Mouse (Mus musculus) forebrain, embryonic 16.5 days (tissue): ENCODE measurements at regions not wholly inside any gene's neighbourhood (a gene's known extent, or its start where the extent isn't known, plus 50 kb on each side); places are given as distances from the start of the nearest gene placed in this dataset.
"Not testable (repeated sequence)": the region's sequence is repeated elsewhere in the genome, so short reads cannot be mapped to it uniquely, and the experiment has no call there.

Experiments
- ATAC-seq: fragments of 200-750 bp; cut with Nextera tagmentation; 2 replicates; pipeline ENCODE4 v1.8.0; 2017; ENCODE audit warnings: mild to moderate bottlenecking, moderate library complexity
- H3K27ac ChIP-seq: fragments of 300-500 bp; sonication (generic); 2 replicates; pipeline ENCODE4 v1.5.1; 2014; ENCODE audit warnings: low read length, control low read depth
- H3K27me3 ChIP-seq: fragments of 300-500 bp; sonication (generic); replicated peaks from 2 replicates; pipeline ENCODE4 v1.6.1; 2014; ENCODE audit warnings: low read length; ENCODE audit not compliant: control insufficient read depth, insufficient read depth
- H3K36me3 ChIP-seq: fragments of 300-500 bp; sonication (generic); 2 replicates; pipeline ENCODE4 v1.6.1; 2014; ENCODE audit not compliant: control insufficient read depth, insufficient read depth
- H3K4me1 ChIP-seq: fragments of 300-500 bp; sonication (generic); replicated peaks from 2 replicates; pipeline ENCODE4 v1.6.1; 2014; ENCODE audit warnings: low read length; ENCODE audit not compliant: control insufficient read depth, insufficient read depth
- H3K4me2 ChIP-seq: fragments of 300-500 bp; sonication (generic); 2 replicates; pipeline ENCODE4 v1.6.1; 2014; ENCODE audit warnings: mild to moderate bottlenecking, low read length, control low read depth
- H3K4me3 ChIP-seq: fragments of 300-500 bp; sonication (generic); replicated peaks from 2 replicates; pipeline ENCODE4 v1.5.1; 2014; ENCODE audit warnings: mild to moderate bottlenecking, low read length, control low read depth
- H3K9ac ChIP-seq: fragments of 300-500 bp; sonication (generic); replicated peaks from 2 replicates; pipeline ENCODE4 v1.6.1; 2014; ENCODE audit warnings: low read depth, low read length, control low read depth
- H3K9me3 ChIP-seq: fragments of 300-500 bp; sonication (generic); 2 replicates; pipeline ENCODE4 v1.6.1; 2016; ENCODE audit warnings: low read length; ENCODE audit not compliant: control insufficient read depth
- WGBS: fragments of 180-500 bp; shearing (Covaris S2); extraction: QIAGEN DNeasy Blood & Tissue Kit; methylation state at CpG from one replicate; pipeline ENCODE4 v1.1.7; 2014; 5-methylcytosine and 5-hydroxymethylcytosine counted together

DNA sequence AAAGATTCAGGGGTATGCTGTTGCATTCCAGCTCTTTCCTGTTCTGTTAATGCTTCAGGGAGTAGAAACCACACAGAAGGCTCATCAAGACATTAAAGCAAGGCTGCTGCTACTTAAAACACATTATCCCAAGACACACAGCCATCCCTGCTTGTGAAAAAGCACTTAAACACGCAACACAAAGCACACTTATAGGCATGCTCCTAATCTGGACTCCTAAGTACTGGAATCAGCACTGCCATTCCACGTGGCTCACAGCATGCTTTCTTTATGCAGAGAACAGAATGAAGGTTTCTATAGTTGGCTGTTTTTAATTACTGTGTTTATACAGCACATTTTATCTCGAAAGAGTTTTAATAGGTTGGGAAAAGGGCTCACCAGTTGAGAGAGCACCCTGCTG is 233.2 kb upstream of the Anxa10 start:
- Histone ChIP-seq H3K4me1 (0 out of 2 replicates have a peak, but pooled peaks cover 2% of the 10 kb centered on the region), H3K9ac (no peak overlapping the region), H3K27me3 (no peaks in the 10 kb centered on the region), H3K4me3 (no peak overlapping the region), H3K36me3 (no peaks in the 10 kb centered on the region), H3K27ac (no peak overlapping the region), H3K9me3 (no peaks in the 10 kb centered on the region), H3K4me2 (no peak overlapping the region)
- WGBS, result 9% methylated on average over 3 of the region's 3 CpGs
- 0 out of 2 replicates have a peak, but pooled peaks have one; percentile 40 for ATAC-seq

DNA sequence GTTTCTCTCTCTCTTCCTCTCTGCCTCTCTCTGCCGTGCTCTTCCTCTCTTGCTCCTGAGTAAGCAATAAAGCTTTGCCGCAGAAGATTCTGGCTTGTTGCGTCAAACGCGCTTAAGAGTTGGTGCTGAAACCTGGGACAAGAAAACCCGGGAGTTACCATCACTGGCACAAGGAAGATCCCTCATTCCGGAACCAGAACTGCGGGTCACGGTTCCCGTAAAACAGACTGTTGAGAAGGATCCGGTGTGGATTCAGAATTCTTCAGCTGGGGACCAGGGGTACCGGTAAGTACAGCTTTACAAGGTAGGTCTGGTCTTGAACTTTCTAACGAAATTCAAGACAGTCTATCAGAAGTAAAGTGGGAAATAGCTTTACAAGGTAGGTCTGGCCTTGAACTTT is 221.0 kb upstream of the Anxa10 start:
- 94% methylated on average over 13 of the region's 13 CpGs for WGBS
- not testable (repeated sequence) for ATAC-seq

More for the DNA sequence above, 221.0 kb upstream of the Anxa10 start:
- not testable (repeated sequence) for H3K4me2 ChIP-seq, H3K4me3 ChIP-seq, H3K4me1 ChIP-seq, H3K9me3 ChIP-seq, H3K27me3 ChIP-seq, H3K36me3 ChIP-seq, H3K9ac ChIP-seq, H3K27ac ChIP-seq
